Mouse (Mus musculus) frontal cortex, postnatal 25 days (tissue): ENCODE measurements around the gene Olfr1459.

Source experiments
- DNase-seq, 2 experiments: peaks; one replicate each; pipeline ENCODE4 v3.0.0; 2022; ENCODE audit warnings: low spot score in 2 of 2

Gene Olfr1459

GRCm38 (mm10) chr19:13149449-13149848 is at the start of gene Olfr1459:
TSS of gene Olfr1459 (minus strand) at chr19:13149549.
- no peak for DNase-seq

- DNase-seq, result no peak
Measured at GRCm38 (mm10) chr19:13185434-13185833, 36.1 kb upstream of the Olfr1459 start, which contains the start of gene Olfr1462. TSS of gene Olfr1462 (plus strand) at chr19:13185734.

- DNase-seq, result no peak
Measured at GRCm38 (mm10) chr19:13162700-13163099, 13.4 kb upstream of the Olfr1459 start, which contains the start of gene Olfr1461. TSS of gene Olfr1461 (plus strand) at chr19:13163000.

GRCm38 (mm10) chr19:13106675-13107074 is 42.7 kb downstream of the Olfr1459 start, which contains the start of gene Olfr1458:
TSS of gene Olfr1458 (minus strand) at chr19:13106775.
- no peak for DNase-seq

- no peak for DNase-seq
Measured at GRCm38 (mm10) chr19:13097791-13098190, 51.6 kb downstream of the Olfr1459 start, which contains the start of gene Olfr1457. TSS of gene Olfr1457 (minus strand) at chr19:13097891.

GRCm38 (mm10) chr19:13093908-13094307 is 55.4 kb downstream of the Olfr1459 start:
- DNase-seq, result no peak
